Mouse (Mus musculus) thymus, adult 2 months (tissue): Measurements from ENCODE around the gene Apon. TPM values are rescaled to one million over a fixed set of nuclear protein-coding genes. Genes with fewer than 3 reads are reported as not detected.
"Not testable (repeated sequence)": the region's sequence is repeated elsewhere in the genome, so short reads cannot be mapped to it uniquely, and the experiment has no call there.

Source experiments
- DNase-seq: peaks from one replicate; pipeline ENCODE4 v3.0.0; 2021
- H3K27ac ChIP-seq: fragments of 200-500 bp; 2 replicates; pipeline ENCODE4 v1.5.1; 2012; ENCODE audit warnings: low read length, control low read depth; ENCODE audit not compliant: control insufficient read depth, insufficient read depth
- H3K27me3 ChIP-seq: fragments of 200-500 bp; 2 replicates; pipeline ENCODE4 v1.6.1; 2012; ENCODE audit warnings: mild to moderate bottlenecking, low read length, moderate library complexity, mixed read lengths; ENCODE audit not compliant: control insufficient read depth, insufficient read depth
- H3K36me3 ChIP-seq: fragments of 200-500 bp; 2 replicates; pipeline ENCODE4 v1.6.1; 2012; ENCODE audit warnings: mild to moderate bottlenecking, low read length, moderate library complexity; ENCODE audit not compliant: control insufficient read depth, insufficient read depth
- H3K4me1 ChIP-seq: fragments of 200-500 bp; replicated peaks from 2 replicates; pipeline ENCODE4 v1.6.1; 2012; ENCODE audit warnings: low read length; ENCODE audit not compliant: control insufficient read depth, insufficient read depth
- H3K4me3 ChIP-seq: fragments of 200-500 bp; 2 replicates; pipeline ENCODE4 v1.5.1; 2012; ENCODE audit warnings: mild to moderate bottlenecking, low read length, control low read depth, moderate library complexity; ENCODE audit not compliant: control insufficient read depth, insufficient read depth
- CTCF ChIP-seq: fragments of 200-500 bp; IDR thresholded peaks from 2 replicates; pipeline ENCODE4 v1.5.1; 2012; ENCODE audit warnings: mild to moderate bottlenecking, control low read depth, low read length, moderate library complexity, borderline replicate concordance; ENCODE audit not compliant: control insufficient read depth, poor library complexity, insufficient read depth; ENCODE audit errors: extremely low read depth
- POLR2A ChIP-seq: fragments of 200-500 bp; IDR thresholded peaks from 2 replicates; pipeline ENCODE4 v1.6.1; 2012; ENCODE audit warnings: mild to moderate bottlenecking, low read length, control low read depth, moderate library complexity; ENCODE audit not compliant: control insufficient read depth, poor library complexity, insufficient read depth; ENCODE audit errors: extremely low read depth
- WGBS: fragments of 180-500 bp; shearing (Covaris S2); methylation state at CpG from one replicate; pipeline ENCODE4 v1.1.7; 2018; 5-methylcytosine and 5-hydroxymethylcytosine counted together
- polyA plus RNA-seq: library from polyadenylated mRNA; depleted of rRNA; stranded (reverse); fragments of >200 nt; gene quantifications from 2 replicates; pipeline ENCODE4 v1.2.3, GENCODE M21; 2012

Apon gene
- polyA plus RNA-seq, 1 experiment: 0.39 TPM

GRCm38 (mm10) chr10:128212148-128212547 lies 41.7 kb upstream of the Apon start:
- TF ChIP-seq CTCF (no peak), POLR2A (no peak)
- H3K4me1 ChIP-seq: peaks cover 11% of the 10 kb centered on the region
- WGBS: 46% methylated on average over 6 of the region's 6 CpGs
- no peak overlapping the region for H3K4me3 ChIP-seq
- no peak overlapping the region for H3K27ac ChIP-seq
- H3K27me3 ChIP-seq: no peaks in the 10 kb centered on the region
- no peak for DNase-seq
- no peaks in the 10 kb centered on the region for H3K36me3 ChIP-seq

- no peaks in the 10 kb centered on the region for H3K36me3 ChIP-seq
- H3K4me1 ChIP-seq: peaks cover 11% of the 10 kb centered on the region
- TF ChIP-seq POLR2A: no peak
- no peak for TF ChIP-seq CTCF
- peak; percentile 70 for DNase-seq
- no peak overlapping the region for H3K27ac ChIP-seq
- WGBS: under 1% methylated on average over 18 of the region's 18 CpGs
- no peaks in the 10 kb centered on the region for H3K27me3 ChIP-seq
- H3K4me3 ChIP-seq: peak overlapping the region; percentile 27
Measured at GRCm38 (mm10) chr10:128212871-128213323, 41.0 kb upstream of the Apon start.

DNA sequence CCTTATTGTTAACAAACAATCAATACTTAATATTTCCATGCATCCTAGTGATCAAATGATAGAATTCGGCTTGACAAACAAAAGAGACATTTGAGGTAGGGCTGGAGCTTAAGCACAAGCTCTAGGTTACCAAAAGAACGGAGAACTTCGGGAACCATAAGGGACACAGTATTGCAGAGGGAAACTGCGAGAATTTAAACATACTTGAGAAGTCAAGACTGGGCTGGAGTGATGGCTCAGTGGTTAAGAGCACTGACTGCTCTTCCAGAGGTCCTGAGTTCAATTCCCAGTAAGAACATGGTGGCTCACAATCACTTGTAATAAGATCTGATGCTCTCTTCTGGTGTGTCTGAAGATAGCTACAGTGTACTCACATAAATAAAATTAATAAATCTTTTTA lies 39.8 kb upstream of the Apon start:
- H3K4me3 ChIP-seq: not testable (repeated sequence)
- WGBS: 90% methylated on average over 4 of the region's 4 CpGs

DNA sequence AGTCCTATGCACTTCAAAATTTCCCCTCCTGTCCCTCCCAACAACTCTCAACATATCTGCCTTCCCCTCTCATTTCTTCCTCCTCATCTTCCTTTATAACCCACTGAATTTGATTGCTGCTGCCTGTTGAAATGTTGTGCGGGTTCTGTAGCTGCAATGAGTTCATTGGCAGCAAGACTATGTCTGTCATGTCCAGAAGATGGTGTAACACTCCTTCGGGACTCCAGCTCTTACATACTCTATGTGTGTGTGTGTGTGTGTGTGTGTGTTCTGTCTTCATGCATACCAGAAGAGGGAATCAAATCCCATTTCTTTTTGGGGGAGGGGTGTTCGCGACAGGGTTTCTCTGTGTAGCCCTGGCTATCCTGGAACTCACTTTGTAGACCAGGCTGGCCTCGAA lies 38.9 kb upstream of the Apon start:
- Histone ChIP-seq H3K4me1 (peaks cover 11% of the 10 kb centered on the region), H3K4me3 (no peak overlapping the region), H3K36me3 (no peaks in the 10 kb centered on the region), H3K27ac (no peak overlapping the region), H3K27me3 (no peaks in the 10 kb centered on the region)
- TF ChIP-seq CTCF (no peak), POLR2A (no peak)
- WGBS: 83% methylated on average over 5 of the region's 5 CpGs
- no peak for DNase-seq

More for the DNA sequence above, 39.8 kb upstream of the Apon start:
- peaks cover 11% of the 10 kb centered on the region for H3K4me1 ChIP-seq
- not testable (repeated sequence) for H3K27me3 ChIP-seq, H3K36me3 ChIP-seq, H3K27ac ChIP-seq, DNase-seq

GRCm38 (mm10) chr10:128218387-128219117 lies 35.3 kb upstream of the Apon start:
- Histone ChIP-seq H3K4me3 (no peak overlapping the region), H3K4me1 (peaks cover 4% of the 10 kb centered on the region), H3K27me3 (no peaks in the 10 kb centered on the region), H3K36me3 (no peaks in the 10 kb centered on the region), H3K27ac (no peak overlapping the region)
- 96% methylated on average over 18 of the region's 18 CpGs for WGBS
- DNase-seq: no peak
- TF ChIP-seq POLR2A (no peak), CTCF (no peak)

- 73% methylated on average over 16 of the region's 16 CpGs for WGBS
- DNase-seq: no peak
- Histone ChIP-seq H3K4me1 (peaks cover 4% of the 10 kb centered on the region), H3K4me3 (no peak overlapping the region), H3K36me3 (no peaks in the 10 kb centered on the region), H3K27ac (no peak overlapping the region), H3K27me3 (no peaks in the 10 kb centered on the region)
- TF ChIP-seq CTCF: no peak
- TF ChIP-seq POLR2A: no peak
Measured at GRCm38 (mm10) chr10:128221533-128222286, 32.2 kb upstream of the Apon start.
